Mouse (Mus musculus): ENCODE measurements around the gene Tgm1. TPM values are rescaled to one million over a fixed set of nuclear protein-coding genes. Genes with fewer than 3 reads are reported as not detected.

Tgm1 gene
- polyA plus RNA-seq, 1 experiment, result not detected

- no peak for TF ChIP-seq CTCF (IDR thresholded peaks at IDR 0.05; ENCODE audit: insufficient read depth, low read depth, low read length)
- TF ChIP-seq POLR2A (IDR thresholded peaks at IDR 0.05; ENCODE audit: insufficient read depth, low read depth, low read length), result no peak
- Histone ChIP-seq H3K4me3 (ENCODE audit: insufficient read depth, low read depth, low read length) (no peak overlapping the region), H3K27ac (ENCODE audit: insufficient read depth, low read depth, low read length) (no peak overlapping the region), H3K4me1 (ENCODE audit: control insufficient read depth, insufficient read depth, low read length) (peaks cover 6% of the 10 kb centered on the region)
- 52% methylated on average over 8 of the region's 8 CpGs for WGBS
Measured at GRCm38 (mm10) chr14:55727889-55728685, 14.4 kb upstream of the Tgm1 start.

GRCm38 (mm10) chr14:55726261-55726660, 12.5 kb upstream of the Tgm1 start:
- no peak overlapping the region for H3K27ac ChIP-seq (ENCODE audit: insufficient read depth, low read depth, low read length)
- H3K4me3 ChIP-seq (ENCODE audit: insufficient read depth, low read depth, low read length), result no peak overlapping the region
- TF ChIP-seq CTCF (IDR thresholded peaks at IDR 0.05; ENCODE audit: insufficient read depth, low read depth, low read length) (no peak), POLR2A (IDR thresholded peaks at IDR 0.05; ENCODE audit: insufficient read depth, low read depth, low read length) (no peak)
- peaks cover 10% of the 10 kb centered on the region for H3K4me1 ChIP-seq (ENCODE audit: control insufficient read depth, insufficient read depth, low read length)

- no peak for TF ChIP-seq POLR2A (IDR thresholded peaks at IDR 0.05; ENCODE audit: insufficient read depth, low read depth, low read length)
- TF ChIP-seq CTCF (IDR thresholded peaks at IDR 0.05; ENCODE audit: insufficient read depth, low read depth, low read length), result no peak
- WGBS, result 48% methylated on average over 8 of the region's 8 CpGs
- H3K27ac ChIP-seq (ENCODE audit: insufficient read depth, low read depth, low read length), result no peak overlapping the region
- peaks cover 16% of the 10 kb centered on the region for H3K4me1 ChIP-seq (ENCODE audit: control insufficient read depth, insufficient read depth, low read length)
- H3K4me3 ChIP-seq (ENCODE audit: insufficient read depth, low read depth, low read length), result no peak overlapping the region
Measured at GRCm38 (mm10) chr14:55724411-55724871, 10.7 kb upstream of the Tgm1 start.

GRCm38 (mm10) chr14:55723433-55723832, 9.7 kb upstream of the Tgm1 start:
- 92% methylated on average over 7 of the region's 7 CpGs for WGBS
- no peak for TF ChIP-seq CTCF (IDR thresholded peaks at IDR 0.05; ENCODE audit: insufficient read depth, low read depth, low read length)
- no peak for TF ChIP-seq POLR2A (IDR thresholded peaks at IDR 0.05; ENCODE audit: insufficient read depth, low read depth, low read length)
- H3K27ac ChIP-seq (ENCODE audit: insufficient read depth, low read depth, low read length), result no peak overlapping the region
- H3K4me3 ChIP-seq (ENCODE audit: insufficient read depth, low read depth, low read length), result no peak overlapping the region
- peaks cover 16% of the 10 kb centered on the region for H3K4me1 ChIP-seq (ENCODE audit: control insufficient read depth, insufficient read depth, low read length)

GRCm38 (mm10) chr14:55722438-55722945, 8.8 kb upstream of the Tgm1 start:
- H3K4me1 ChIP-seq (ENCODE audit: control insufficient read depth, insufficient read depth, low read length), result peaks cover 10% of the 10 kb centered on the region
- peak overlapping the region; percentile 78; the same call in 1 of the 2 replicates for H3K4me3 ChIP-seq (ENCODE audit: insufficient read depth, low read depth, low read length)
- 41% methylated on average over 8 of the region's 8 CpGs for WGBS
- TF ChIP-seq CTCF (IDR thresholded peaks at IDR 0.05; ENCODE audit: insufficient read depth, low read depth, low read length) (no peak), POLR2A (IDR thresholded peaks at IDR 0.05; ENCODE audit: insufficient read depth, low read depth, low read length) (no peak)
- no peak overlapping the region; the same call in 1 of the 2 replicates for H3K27ac ChIP-seq (ENCODE audit: insufficient read depth, low read depth, low read length)

- H3K4me1 ChIP-seq (ENCODE audit: control insufficient read depth, insufficient read depth, low read length), result peaks cover 10% of the 10 kb centered on the region
- peak within 1 kb of the TSS; percentile 78 for H3K4me3 ChIP-seq (ENCODE audit: insufficient read depth, low read depth, low read length)
- TF ChIP-seq CTCF (IDR thresholded peaks at IDR 0.05; ENCODE audit: insufficient read depth, low read depth, low read length) (peak; percentile 95), POLR2A (IDR thresholded peaks at IDR 0.05; ENCODE audit: insufficient read depth, low read depth, low read length) (0 out of 2 replicates have a peak, but pooled peaks have one; percentile 13)
- WGBS, result under 1% methylated on average over 50 of the region's 50 CpGs
- peak within 1 kb of the TSS; percentile 4; the same call in 1 of the 2 replicates for H3K27ac ChIP-seq (ENCODE audit: insufficient read depth, low read depth, low read length)
Measured at GRCm38 (mm10) chr14:55721700-55722437, 8.1 kb upstream of the Tgm1 start, which contains the start of gene Rabggta. Gene Rabggta, minus strand, starts transcription at chr14:55722263.

- TF ChIP-seq POLR2A (IDR thresholded peaks at IDR 0.05; ENCODE audit: insufficient read depth, low read depth, low read length), result no peak
- H3K27ac ChIP-seq (ENCODE audit: insufficient read depth, low read depth, low read length), result no peak overlapping the region
- peaks cover 10% of the 10 kb centered on the region for H3K4me1 ChIP-seq (ENCODE audit: control insufficient read depth, insufficient read depth, low read length)
- 83% methylated on average over 6 of the region's 6 CpGs for WGBS
- no peak overlapping the region for H3K4me3 ChIP-seq (ENCODE audit: insufficient read depth, low read depth, low read length)
Measured at GRCm38 (mm10) chr14:55721076-55721475, 7.3 kb upstream of the Tgm1 start.

GRCm38 (mm10) chr14:55720666-55721065, 6.9 kb upstream of the Tgm1 start:
- Histone ChIP-seq H3K27ac (ENCODE audit: insufficient read depth, low read depth, low read length) (no peak overlapping the region), H3K4me1 (ENCODE audit: control insufficient read depth, insufficient read depth, low read length) (peaks cover 10% of the 10 kb centered on the region), H3K4me3 (ENCODE audit: insufficient read depth, low read depth, low read length) (no peak overlapping the region)
- WGBS, result 88% methylated on average over 12 of the region's 12 CpGs
- no peak for TF ChIP-seq CTCF (IDR thresholded peaks at IDR 0.05; ENCODE audit: insufficient read depth, low read depth, low read length)
- TF ChIP-seq POLR2A (IDR thresholded peaks at IDR 0.05; ENCODE audit: insufficient read depth, low read depth, low read length), result no peak

- 85% methylated on average over 6 of the region's 6 CpGs for WGBS
- Histone ChIP-seq H3K4me3 (ENCODE audit: insufficient read depth, low read depth, low read length) (no peak overlapping the region), H3K27ac (ENCODE audit: insufficient read depth, low read depth, low read length) (no peak overlapping the region), H3K4me1 (ENCODE audit: control insufficient read depth, insufficient read depth, low read length) (peaks cover 10% of the 10 kb centered on the region)
- TF ChIP-seq POLR2A (IDR thresholded peaks at IDR 0.05; ENCODE audit: insufficient read depth, low read depth, low read length), result no peak
- no peak for TF ChIP-seq CTCF (IDR thresholded peaks at IDR 0.05; ENCODE audit: insufficient read depth, low read depth, low read length)
Measured at GRCm38 (mm10) chr14:55719737-55720136, 6.0 kb upstream of the Tgm1 start.

All from olfactory bulb, adult 2 months (tissue).